Mouse (Mus musculus) cerebellum, postnatal 4 days (tissue): ENCODE results near the gene 1700001P01Rik.

Experiments
- DNase-seq, 2 experiments: peaks; one replicate each; pipeline ENCODE4 v3.0.0; 2022; ENCODE audit warnings: low spot score in 2 of 2, mixed read lengths in 1 of 2

1700001P01Rik gene

GRCm38 (mm10) chr11:97809235-97810121 is 33.8 kb upstream of the 1700001P01Rik start:
- no peak for DNase-seq

GRCm38 (mm10) chr11:97808621-97809234 is 33.0 kb upstream of the 1700001P01Rik start:
- DNase-seq, result peak in 1 of 2 experiments; percentile 58

- DNase-seq, result no peak
Measured at GRCm38 (mm10) chr11:97808093-97808492, 32.4 kb upstream of the 1700001P01Rik start.

GRCm38 (mm10) chr11:97807626-97808025 is 31.9 kb upstream of the 1700001P01Rik start:
- no peak for DNase-seq

GRCm38 (mm10) chr11:97806613-97806964 is 30.9 kb upstream of the 1700001P01Rik start:
- DNase-seq, result no peak

GRCm38 (mm10) chr11:97805662-97806612 is 30.2 kb upstream of the 1700001P01Rik start:
- no peak for DNase-seq

GRCm38 (mm10) chr11:97804841-97805661 is 29.3 kb upstream of the 1700001P01Rik start:
- DNase-seq, result peak in 1 of 2 experiments; percentile 49

GRCm38 (mm10) chr11:97803847-97804246 is 28.1 kb upstream of the 1700001P01Rik start:
- DNase-seq, result no peak

- no peak for DNase-seq
Measured at GRCm38 (mm10) chr11:97802495-97802894, 26.8 kb upstream of the 1700001P01Rik start.

- no peak for DNase-seq
Measured at GRCm38 (mm10) chr11:97802194-97802470, 26.4 kb upstream of the 1700001P01Rik start.

- DNase-seq, result no peak
Measured at GRCm38 (mm10) chr11:97801409-97802193, 25.9 kb upstream of the 1700001P01Rik start.

GRCm38 (mm10) chr11:97800691-97801408 is 25.1 kb upstream of the 1700001P01Rik start:
- no peak for DNase-seq

- peak in 1 of 2 experiments; percentile 51 for DNase-seq
Measured at GRCm38 (mm10) chr11:97799994-97800690, 24.4 kb upstream of the 1700001P01Rik start.

GRCm38 (mm10) chr11:97799146-97799993 is 23.7 kb upstream of the 1700001P01Rik start:
- peak; percentile 69 to 84 for DNase-seq

- DNase-seq, result peak; percentile 85 to 92
Measured at GRCm38 (mm10) chr11:97798782-97799145, 23.0 kb upstream of the 1700001P01Rik start, which contains the start of gene Lasp1. TSS of gene Lasp1 (plus strand) at chr11:97799000.

GRCm38 (mm10) chr11:97798083-97798435 is 22.3 kb upstream of the 1700001P01Rik start:
- no peak for DNase-seq

GRCm38 (mm10) chr11:97797369-97798082 is 21.8 kb upstream of the 1700001P01Rik start:
- no peak for DNase-seq

GRCm38 (mm10) chr11:97796910-97797309 is 21.2 kb upstream of the 1700001P01Rik start:
- peak; percentile 47 to 70 for DNase-seq
